Mouse (Mus musculus): ENCODE results near the gene Bclaf3. TPM values are rescaled to one million over a fixed set of nuclear protein-coding genes. Genes with fewer than 3 reads are reported as not detected.
"Not testable (repeated sequence)": the region's sequence is repeated elsewhere in the genome, so short reads cannot be mapped to it uniquely, and the experiment has no call there.

Bclaf3 gene
- total RNA-seq (2021): 1 to 10 TPM; 1.3 to 1.8 TPM
- long read RNA-seq, experiment 1: 0 reads
- long read RNA-seq, experiment 2, partial matches to known transcripts: 0 of 1 reads
- long read RNA-seq, experiment 2, other reads (novel, unspliced or antisense): 1 of 1 reads

- DNase-seq (ENCODE audit: low spot score): no peak
Measured at GRCm38 (mm10) chrX:159526388-159526787, at the start of gene Bclaf3. TSS of gene Bclaf3 (plus strand) at chrX:159526688.

GRCm38 (mm10) chrX:159478243-159478940 is 48.1 kb upstream of the Bclaf3 start:
- not testable (repeated sequence) for DNase-seq (ENCODE audit: low spot score)

- no peak for DNase-seq (ENCODE audit: low spot score)
Measured at GRCm38 (mm10) chrX:159484247-159484646, 42.2 kb upstream of the Bclaf3 start.

- DNase-seq (ENCODE audit: low spot score): no peak
Measured at GRCm38 (mm10) chrX:159503181-159503580, 23.3 kb upstream of the Bclaf3 start.

- DNase-seq (ENCODE audit: low spot score): no peak
Measured at GRCm38 (mm10) chrX:159508331-159509036, 18.0 kb upstream of the Bclaf3 start.

GRCm38 (mm10) chrX:159509042-159509441 is 17.4 kb upstream of the Bclaf3 start:
- DNase-seq (ENCODE audit: low spot score): no peak

- DNase-seq (ENCODE audit: low spot score): no peak
Measured at GRCm38 (mm10) chrX:159509847-159510715, 16.4 kb upstream of the Bclaf3 start.

- peak; percentile 1 for DNase-seq (ENCODE audit: low spot score)
Measured at GRCm38 (mm10) chrX:159510716-159511051, 15.8 kb upstream of the Bclaf3 start.

- no peak for DNase-seq (ENCODE audit: low spot score)
Measured at GRCm38 (mm10) chrX:159515599-159515998, 10.9 kb upstream of the Bclaf3 start.

GRCm38 (mm10) chrX:159521780-159522179 is 4.7 kb upstream of the Bclaf3 start:
- DNase-seq (ENCODE audit: low spot score): no peak

GRCm38 (mm10) chrX:159522651-159523050 is 3.8 kb upstream of the Bclaf3 start:
- DNase-seq (ENCODE audit: low spot score): no peak

- peak; percentile 95 for DNase-seq (ENCODE audit: low spot score)
Measured at GRCm38 (mm10) chrX:159532427-159532810, 5.9 kb downstream of the Bclaf3 start.

GRCm38 (mm10) chrX:159532811-159533462 is 6.4 kb downstream of the Bclaf3 start:
- no peak for DNase-seq (ENCODE audit: low spot score)

GRCm38 (mm10) chrX:159541936-159542335 is 15.4 kb downstream of the Bclaf3 start:
- no peak for DNase-seq (ENCODE audit: low spot score)

GRCm38 (mm10) chrX:159547093-159547492 is 20.6 kb downstream of the Bclaf3 start:
- no peak for DNase-seq (ENCODE audit: low spot score)

GRCm38 (mm10) chrX:159584738-159585137 is 58.2 kb downstream of the Bclaf3 start:
- not testable (repeated sequence) for DNase-seq (ENCODE audit: low spot score)

GRCm38 (mm10) chrX:159591633-159592032 is 65.1 kb downstream of the Bclaf3 start:
- no peak for DNase-seq (ENCODE audit: low spot score)

- no peak for DNase-seq (ENCODE audit: low spot score)
Measured at GRCm38 (mm10) chrX:159597502-159597901, 71.0 kb downstream of the Bclaf3 start.

- DNase-seq (ENCODE audit: low spot score): no peak
Measured at GRCm38 (mm10) chrX:159604832-159605231, 78.3 kb downstream of the Bclaf3 start.

GRCm38 (mm10) chrX:159606936-159607335 is 80.4 kb downstream of the Bclaf3 start:
- peak; percentile 6 for DNase-seq (ENCODE audit: low spot score)

- DNase-seq (ENCODE audit: low spot score): no peak
Measured at GRCm38 (mm10) chrX:159626208-159626906, 99.9 kb downstream of the Bclaf3 start.
